Mouse (Mus musculus): ENCODE measurements at regions not wholly inside any gene's neighbourhood (a gene's known extent, or its start where the extent isn't known, plus 50 kb on each side); places are given as distances from the start of the nearest gene placed in this dataset.

DNA sequence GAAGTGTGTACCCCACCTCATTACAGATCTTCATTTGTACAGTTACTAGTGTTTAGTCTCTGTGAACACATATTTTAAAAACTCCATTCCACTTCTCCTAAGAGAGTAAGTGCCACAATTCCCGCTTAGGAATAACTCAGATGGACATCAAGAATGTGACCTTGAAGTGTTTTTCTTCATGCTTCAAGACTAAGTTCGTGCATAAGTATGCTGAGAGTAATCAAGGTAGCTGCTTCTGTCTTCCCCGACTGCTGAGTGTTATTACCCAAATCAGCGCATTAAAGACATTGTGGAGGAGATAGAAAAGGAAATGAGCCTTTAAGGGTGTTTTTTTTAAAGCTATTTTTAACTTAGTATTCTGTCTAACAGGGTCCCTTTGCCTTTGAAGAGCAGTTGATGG lies 565.1 kb upstream of the C030005K15Rik start:
- no peak overlapping the region for H3K4me3 ChIP-seq (ENCODE audit: low read depth, low read length)
- no peaks in the 10 kb centered on the region for H3K36me3 ChIP-seq (ENCODE audit: control insufficient read depth, insufficient read depth, low read length)
- H3K27me3 ChIP-seq (ENCODE audit: control insufficient read depth, insufficient read depth, low read length): no peaks in the 10 kb centered on the region
- WGBS: 46% methylated on average over 4 of the region's 4 CpGs
- no peaks in the 10 kb centered on the region for H3K9me3 ChIP-seq (ENCODE audit: control insufficient read depth, low read depth, low read length)
- H3K4me1 ChIP-seq (ENCODE audit: control insufficient read depth, insufficient read depth, low read length): 0 out of 2 replicates have a peak, but pooled peaks cover 6% of the 10 kb centered on the region
- H3K4me2 ChIP-seq (replicated peaks; ENCODE audit: low read depth, low read length): no peak overlapping the region
- H3K27ac ChIP-seq (ENCODE audit: low read length): no peak overlapping the region
- no peak for ATAC-seq (ENCODE audit: insufficient number of reproducible peaks, insufficient read depth, low FRiP score, low read depth)
- H3K9ac ChIP-seq (replicated peaks; ENCODE audit: low read depth, low read length): no peak overlapping the region

DNA sequence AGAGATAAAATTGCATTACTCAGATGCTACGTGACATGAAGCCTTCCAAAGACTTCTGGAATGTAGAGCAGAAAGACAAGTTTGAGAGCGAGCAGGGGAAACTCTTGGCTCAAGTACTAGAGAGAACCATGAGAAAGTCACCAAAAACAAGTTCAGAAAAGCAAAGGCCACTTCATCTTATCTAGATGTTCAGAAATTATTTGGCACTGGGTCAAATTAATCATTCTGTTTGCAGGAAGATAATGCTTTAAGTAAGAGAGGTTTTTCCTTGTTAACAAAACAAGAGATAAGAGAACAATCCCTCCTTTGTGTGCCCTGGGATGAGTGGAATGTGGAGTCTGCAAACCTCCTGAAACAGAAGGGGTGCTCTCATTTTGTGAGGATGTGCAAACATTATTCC lies 565.6 kb upstream of the C030005K15Rik start:
- no peaks in the 10 kb centered on the region for H3K27me3 ChIP-seq (ENCODE audit: control insufficient read depth, insufficient read depth, low read length)
- no peak overlapping the region for H3K4me3 ChIP-seq (ENCODE audit: low read depth, low read length)
- no peaks in the 10 kb centered on the region for H3K9me3 ChIP-seq (ENCODE audit: control insufficient read depth, low read depth, low read length)
- no peak overlapping the region for H3K4me2 ChIP-seq (replicated peaks; ENCODE audit: low read depth, low read length)
- no peak overlapping the region for H3K27ac ChIP-seq (ENCODE audit: low read length)
- H3K36me3 ChIP-seq (ENCODE audit: control insufficient read depth, insufficient read depth, low read length): no peaks in the 10 kb centered on the region
- H3K9ac ChIP-seq (replicated peaks; ENCODE audit: low read depth, low read length): no peak overlapping the region
- 0 out of 2 replicates have a peak, but pooled peaks cover 6% of the 10 kb centered on the region for H3K4me1 ChIP-seq (ENCODE audit: control insufficient read depth, insufficient read depth, low read length)
- no peak for ATAC-seq (ENCODE audit: insufficient number of reproducible peaks, insufficient read depth, low FRiP score, low read depth)
- WGBS: 38% methylated on average over 2 of the region's 2 CpGs

DNA sequence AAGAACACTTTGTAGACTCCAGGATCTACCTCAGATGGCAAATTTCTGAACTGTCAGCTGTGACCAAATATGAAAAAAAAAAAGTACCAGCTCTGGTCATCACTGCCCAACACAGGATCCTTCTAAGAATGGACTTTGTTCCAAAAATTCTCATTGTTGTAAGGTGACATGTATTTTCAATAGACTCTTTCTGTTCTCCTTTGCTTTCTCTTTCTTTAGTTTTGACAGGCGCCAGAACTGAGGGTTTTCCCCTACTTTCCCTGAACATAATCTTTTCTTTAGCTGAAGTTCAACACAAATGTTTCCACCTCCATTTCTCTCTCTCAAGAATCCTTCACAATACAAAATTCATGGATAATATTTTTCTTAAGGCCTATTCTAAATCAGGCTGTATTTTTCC lies 579.1 kb upstream of the C030005K15Rik start:
- H3K4me1 ChIP-seq (ENCODE audit: control insufficient read depth, insufficient read depth, low read length): no peaks in the 10 kb centered on the region
- no peaks in the 10 kb centered on the region for H3K36me3 ChIP-seq (ENCODE audit: control insufficient read depth, insufficient read depth, low read length)
- H3K4me3 ChIP-seq (ENCODE audit: low read depth, low read length): no peak overlapping the region
- ATAC-seq (ENCODE audit: insufficient number of reproducible peaks, insufficient read depth, low FRiP score, low read depth): no peak
- no peak overlapping the region for H3K27ac ChIP-seq (ENCODE audit: low read length)
- no peaks in the 10 kb centered on the region for H3K27me3 ChIP-seq (ENCODE audit: control insufficient read depth, insufficient read depth, low read length)
- H3K9me3 ChIP-seq (ENCODE audit: control insufficient read depth, low read depth, low read length): no peaks in the 10 kb centered on the region
- no peak overlapping the region for H3K9ac ChIP-seq (replicated peaks; ENCODE audit: low read depth, low read length)
- 83% methylated on average over 1 of the region's 1 CpGs for WGBS
- no peak overlapping the region for H3K4me2 ChIP-seq (replicated peaks; ENCODE audit: low read depth, low read length)

DNA sequence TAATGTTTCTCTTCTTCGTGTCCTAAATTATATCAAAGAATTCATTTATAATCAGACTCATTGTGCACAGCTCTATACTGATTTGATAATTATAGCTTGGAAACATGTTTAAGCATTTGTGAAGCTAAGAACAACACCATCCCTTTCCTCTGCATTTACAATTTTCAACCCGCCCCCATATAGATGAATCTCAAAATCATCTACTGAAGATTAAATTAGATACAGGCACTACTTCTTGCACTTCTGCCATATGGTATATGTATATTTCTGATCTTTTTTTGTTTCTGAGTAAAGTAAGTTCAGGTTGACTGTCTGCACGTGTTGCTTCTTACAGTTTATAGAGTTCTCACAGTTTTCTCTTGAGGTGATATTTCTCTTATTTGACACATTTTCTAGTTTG lies 583.1 kb upstream of the C030005K15Rik start:
- H3K36me3 ChIP-seq (ENCODE audit: control insufficient read depth, insufficient read depth, low read length): no peaks in the 10 kb centered on the region
- no peak overlapping the region for H3K4me2 ChIP-seq (replicated peaks; ENCODE audit: low read depth, low read length)
- H3K27me3 ChIP-seq (ENCODE audit: control insufficient read depth, insufficient read depth, low read length): no peaks in the 10 kb centered on the region
- no peak overlapping the region for H3K4me3 ChIP-seq (ENCODE audit: low read depth, low read length)
- H3K4me1 ChIP-seq (ENCODE audit: control insufficient read depth, insufficient read depth, low read length): no peaks in the 10 kb centered on the region
- no peak overlapping the region for H3K9ac ChIP-seq (replicated peaks; ENCODE audit: low read depth, low read length)
- WGBS: 71% methylated on average over 3 of the region's 3 CpGs
- H3K27ac ChIP-seq (ENCODE audit: low read length): no peak overlapping the region
- no peak for ATAC-seq (ENCODE audit: insufficient number of reproducible peaks, insufficient read depth, low FRiP score, low read depth)
- H3K9me3 ChIP-seq (ENCODE audit: control insufficient read depth, low read depth, low read length): no peaks in the 10 kb centered on the region

DNA sequence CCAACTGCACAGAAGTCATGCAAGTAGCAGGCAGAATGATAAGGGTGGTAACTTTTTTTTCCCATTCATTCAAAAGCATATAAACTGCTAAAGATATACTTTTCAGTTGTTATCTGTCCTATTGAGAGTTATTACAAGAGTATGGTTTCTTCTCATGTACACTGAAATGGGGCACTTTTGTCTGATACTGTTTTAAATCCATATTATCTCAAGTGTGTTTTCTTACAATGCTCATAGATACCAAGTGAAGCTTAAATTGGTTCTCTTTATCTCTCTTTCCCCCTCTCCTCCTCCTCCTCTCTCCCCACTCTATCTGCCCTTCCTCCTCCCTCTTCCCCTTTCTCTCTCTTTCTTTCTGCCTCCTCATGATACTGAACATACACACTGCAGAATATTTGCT lies 584.8 kb upstream of the C030005K15Rik start:
- no peak for ATAC-seq (ENCODE audit: insufficient number of reproducible peaks, insufficient read depth, low FRiP score, low read depth)
- H3K27me3 ChIP-seq (ENCODE audit: control insufficient read depth, insufficient read depth, low read length): no peaks in the 10 kb centered on the region
- no peaks in the 10 kb centered on the region for H3K4me1 ChIP-seq (ENCODE audit: control insufficient read depth, insufficient read depth, low read length)
- H3K4me2 ChIP-seq (replicated peaks; ENCODE audit: low read depth, low read length): no peak overlapping the region
- H3K4me3 ChIP-seq (ENCODE audit: low read depth, low read length): no peak overlapping the region
- H3K9ac ChIP-seq (replicated peaks; ENCODE audit: low read depth, low read length): no peak overlapping the region
- no peaks in the 10 kb centered on the region for H3K9me3 ChIP-seq (ENCODE audit: control insufficient read depth, low read depth, low read length)
- H3K27ac ChIP-seq (ENCODE audit: low read length): no peak overlapping the region
- no peaks in the 10 kb centered on the region for H3K36me3 ChIP-seq (ENCODE audit: control insufficient read depth, insufficient read depth, low read length)

DNA sequence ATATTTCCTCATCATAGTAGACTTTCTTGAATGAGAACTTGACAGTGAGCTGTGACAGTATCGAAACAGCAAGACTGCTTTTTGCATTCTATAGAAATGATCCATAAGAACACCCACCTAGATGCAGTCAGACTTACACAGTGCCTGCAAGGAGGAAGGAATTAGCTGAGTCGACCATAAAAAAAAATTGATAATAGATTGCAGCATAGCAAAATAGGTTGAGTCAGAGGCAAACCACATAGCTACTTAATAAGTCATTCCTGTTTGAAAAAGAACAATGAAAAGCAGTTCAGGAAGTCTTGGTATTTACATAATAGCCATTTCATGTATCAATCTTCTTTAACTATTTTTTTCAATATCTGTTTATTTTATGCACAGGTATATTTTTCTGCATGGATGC lies 591.9 kb upstream of the C030005K15Rik start:
- H3K4me2 ChIP-seq (replicated peaks; ENCODE audit: low read depth, low read length): no peak overlapping the region
- no peaks in the 10 kb centered on the region for H3K36me3 ChIP-seq (ENCODE audit: control insufficient read depth, insufficient read depth, low read length)
- H3K27ac ChIP-seq (ENCODE audit: low read length): no peak overlapping the region
- no peak overlapping the region for H3K9ac ChIP-seq (replicated peaks; ENCODE audit: low read depth, low read length)
- H3K4me1 ChIP-seq (ENCODE audit: control insufficient read depth, insufficient read depth, low read length): no peaks in the 10 kb centered on the region
- 76% methylated on average over 2 of the region's 2 CpGs for WGBS
- H3K9me3 ChIP-seq (ENCODE audit: control insufficient read depth, low read depth, low read length): no peaks in the 10 kb centered on the region
- no peaks in the 10 kb centered on the region for H3K27me3 ChIP-seq (ENCODE audit: control insufficient read depth, insufficient read depth, low read length)
- ATAC-seq (ENCODE audit: insufficient number of reproducible peaks, insufficient read depth, low FRiP score, low read depth): no peak
- no peak overlapping the region for H3K4me3 ChIP-seq (ENCODE audit: low read depth, low read length)

DNA sequence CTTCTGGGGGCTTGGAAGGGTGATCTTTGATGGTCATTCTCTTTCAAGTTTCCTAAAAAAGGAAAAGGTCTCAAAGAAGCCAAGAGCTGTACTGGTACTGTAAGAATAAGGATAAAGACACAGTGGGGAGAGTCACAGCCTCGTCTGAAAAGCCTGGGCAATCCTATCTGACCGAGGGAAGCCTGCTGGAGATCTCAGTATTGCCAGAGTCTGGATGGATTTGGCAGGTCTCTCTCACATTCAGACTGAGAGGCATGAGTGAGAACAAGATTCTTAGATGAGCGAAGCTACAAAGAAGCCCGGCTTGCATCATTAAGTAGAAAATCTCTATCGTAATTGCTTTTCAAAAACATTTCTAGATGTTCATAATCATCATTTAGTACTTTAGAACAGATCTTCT lies 590.4 kb upstream of the Atp2b1 start:
- no peak overlapping the region for H3K4me3 ChIP-seq (ENCODE audit: low read depth, low read length)
- no peaks in the 10 kb centered on the region for H3K9me3 ChIP-seq (ENCODE audit: control insufficient read depth, low read depth, low read length)
- no peak overlapping the region for H3K9ac ChIP-seq (replicated peaks; ENCODE audit: low read depth, low read length)
- no peaks in the 10 kb centered on the region for H3K36me3 ChIP-seq (ENCODE audit: control insufficient read depth, insufficient read depth, low read length)
- H3K27me3 ChIP-seq (ENCODE audit: control insufficient read depth, insufficient read depth, low read length): no peaks in the 10 kb centered on the region
- no peak overlapping the region for H3K4me2 ChIP-seq (replicated peaks; ENCODE audit: low read depth, low read length)
- no peaks in the 10 kb centered on the region for H3K4me1 ChIP-seq (ENCODE audit: control insufficient read depth, insufficient read depth, low read length)
- WGBS: 83% methylated on average over 5 of the region's 5 CpGs
- H3K27ac ChIP-seq (ENCODE audit: low read length): no peak overlapping the region
- ATAC-seq (ENCODE audit: insufficient number of reproducible peaks, insufficient read depth, low FRiP score, low read depth): no peak

DNA sequence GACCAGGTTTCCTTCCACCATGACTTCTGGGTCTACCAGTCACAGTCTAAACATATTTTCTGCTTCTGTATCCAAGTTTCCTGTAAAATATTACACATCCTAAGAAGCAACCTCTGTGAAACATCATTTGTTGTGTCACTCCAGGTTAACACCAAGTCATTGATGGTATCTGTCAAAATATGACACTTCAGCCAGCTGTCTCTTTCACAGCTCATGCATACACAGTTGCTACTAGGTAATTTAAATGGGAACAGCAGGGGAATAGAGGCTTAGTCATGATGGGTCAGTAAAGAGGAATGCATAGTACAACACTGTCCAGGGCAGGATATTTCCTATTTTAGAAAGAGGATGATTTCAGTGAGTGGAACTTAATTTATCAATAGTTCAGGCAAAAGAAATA lies 589.6 kb upstream of the Atp2b1 start:
- Histone ChIP-seq H3K4me3 (ENCODE audit: low read depth, low read length) (no peak overlapping the region), H3K36me3 (ENCODE audit: control insufficient read depth, insufficient read depth, low read length) (no peaks in the 10 kb centered on the region), H3K4me2 (replicated peaks; ENCODE audit: low read depth, low read length) (no peak overlapping the region), H3K27me3 (ENCODE audit: control insufficient read depth, insufficient read depth, low read length) (no peaks in the 10 kb centered on the region), H3K27ac (ENCODE audit: low read length) (no peak overlapping the region), H3K9ac (replicated peaks; ENCODE audit: low read depth, low read length) (no peak overlapping the region), H3K9me3 (ENCODE audit: control insufficient read depth, low read depth, low read length) (no peaks in the 10 kb centered on the region), H3K4me1 (ENCODE audit: control insufficient read depth, insufficient read depth, low read length) (no peaks in the 10 kb centered on the region)
- ATAC-seq (ENCODE audit: insufficient number of reproducible peaks, insufficient read depth, low FRiP score, low read depth): no peak

DNA sequence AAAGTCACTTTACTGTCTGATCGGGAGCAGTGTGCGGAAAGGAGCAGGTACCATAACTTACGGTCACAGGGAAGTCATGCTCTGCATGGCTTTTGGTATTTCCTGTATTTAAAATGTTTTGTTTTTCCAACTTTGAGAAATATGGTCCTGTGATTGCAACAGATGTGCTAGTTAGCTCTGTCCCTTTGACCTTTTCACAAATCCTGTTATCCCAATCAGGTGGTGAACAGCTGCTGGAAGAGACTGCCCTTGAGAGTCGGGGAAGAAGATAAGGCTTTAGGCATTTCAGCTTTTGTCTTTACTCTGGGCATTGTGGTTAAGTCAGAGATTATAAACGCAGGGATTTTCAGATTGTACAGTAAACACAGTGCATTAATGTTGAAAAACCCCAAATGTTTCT lies 588.5 kb upstream of the Atp2b1 start:
- no peak for ATAC-seq (ENCODE audit: insufficient number of reproducible peaks, insufficient read depth, low FRiP score, low read depth)
- 47% methylated on average over 5 of the region's 5 CpGs for WGBS

More for the DNA sequence above, 588.5 kb upstream of the Atp2b1 start:
- Histone ChIP-seq H3K27me3 (ENCODE audit: control insufficient read depth, insufficient read depth, low read length) (no peaks in the 10 kb centered on the region), H3K4me1 (ENCODE audit: control insufficient read depth, insufficient read depth, low read length) (no peaks in the 10 kb centered on the region), H3K9ac (replicated peaks; ENCODE audit: low read depth, low read length) (no peak overlapping the region), H3K36me3 (ENCODE audit: control insufficient read depth, insufficient read depth, low read length) (no peaks in the 10 kb centered on the region), H3K4me3 (ENCODE audit: low read depth, low read length) (no peak overlapping the region), H3K9me3 (ENCODE audit: control insufficient read depth, low read depth, low read length) (no peaks in the 10 kb centered on the region), H3K27ac (ENCODE audit: low read length) (no peak overlapping the region), H3K4me2 (replicated peaks; ENCODE audit: low read depth, low read length) (no peak overlapping the region)
